Mouse (Mus musculus) ES-Bruce4 (cell line): ENCODE measurements around the gene Rfx2.

Experiments
- CTCF ChIP-seq: IDR thresholded peaks from one replicate; pipeline ENCODE4 v1.8.1; 2011; ENCODE audit warnings: low read depth, low read length
- EP300 ChIP-seq: IDR thresholded peaks from 2 replicates; pipeline ENCODE4 v1.6.1; 2011; ENCODE audit warnings: low read depth, low read length; ENCODE audit not compliant: insufficient read depth
- POLR2A ChIP-seq: IDR thresholded peaks from one replicate; pipeline ENCODE4 v1.8.1; 2011; ENCODE audit warnings: low read length; ENCODE audit not compliant: insufficient read depth

DNA sequence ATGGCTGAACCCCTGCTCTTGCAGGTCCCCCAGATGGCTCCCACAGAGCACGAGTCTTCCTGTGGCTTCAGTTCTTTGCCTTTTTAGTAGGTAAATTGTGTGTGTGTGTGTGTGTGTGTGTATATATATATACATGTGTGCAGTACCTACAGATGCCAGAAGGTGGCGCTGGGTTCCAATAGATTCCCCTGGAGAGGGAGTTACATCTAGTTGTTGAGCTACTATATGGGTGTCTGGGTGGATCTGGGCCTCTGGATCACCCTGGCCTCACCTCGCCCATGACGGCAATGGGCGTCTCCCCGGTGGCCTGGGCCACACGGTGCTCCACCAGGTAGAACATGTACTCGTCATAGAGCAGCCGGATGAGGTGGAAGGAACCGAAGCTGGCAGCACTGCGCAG is 53.2 kb downstream of the Rfx2 start:
- TF ChIP-seq CTCF (peak; percentile 3), EP300 (no peak), POLR2A (no peak)
